Mouse (Mus musculus) cerebral cortex, adult 2 months (tissue): Measurements from ENCODE around the gene Fabp1.

Experiments used
- WGBS: fragments of 180-500 bp; shearing (Covaris S2); methylation state at CpG from one replicate; pipeline ENCODE4 v1.1.7; 2018; 5-methylcytosine and 5-hydroxymethylcytosine counted together

The Fabp1 gene

GRCm38 (mm10) chr6:71199612-71200011, at the start of gene Fabp1:
TSS of gene Fabp1 (plus strand) at chr6:71199827.
- 85% methylated on average over 4 of the region's 4 CpGs for WGBS

GRCm38 (mm10) chr6:71151098-71151497, 48.5 kb upstream of the Fabp1 start:
- 60% methylated on average over 10 of the region's 10 CpGs for WGBS

- WGBS = 82% methylated on average over 4 of the region's 4 CpGs
Measured at GRCm38 (mm10) chr6:71153486-71153885, 46.1 kb upstream of the Fabp1 start.

- WGBS = 88% methylated on average over 6 of the region's 6 CpGs
Measured at GRCm38 (mm10) chr6:71154861-71155260, 44.8 kb upstream of the Fabp1 start.

- WGBS = 75% methylated on average over 5 of the region's 5 CpGs
Measured at GRCm38 (mm10) chr6:71156674-71157326, 42.8 kb upstream of the Fabp1 start.

GRCm38 (mm10) chr6:71161290-71161689, 38.3 kb upstream of the Fabp1 start:
- WGBS = 58% methylated on average over 7 of the region's 7 CpGs

- WGBS = 60% methylated on average over 4 of the region's 4 CpGs
Measured at GRCm38 (mm10) chr6:71162269-71162668, 37.4 kb upstream of the Fabp1 start.

- WGBS = 76% methylated on average over 6 of the region's 6 CpGs
Measured at GRCm38 (mm10) chr6:71164394-71164793, 35.2 kb upstream of the Fabp1 start.

GRCm38 (mm10) chr6:71166551-71167169, 33.0 kb upstream of the Fabp1 start:
- WGBS = 32% methylated on average over 6 of the region's 6 CpGs

- WGBS = 91% methylated on average over 10 of the region's 10 CpGs
Measured at GRCm38 (mm10) chr6:71172812-71173580, 26.6 kb upstream of the Fabp1 start.

GRCm38 (mm10) chr6:71180596-71180995, 19.0 kb upstream of the Fabp1 start:
- 100% methylated on average over 1 of the region's 1 CpGs for WGBS

- WGBS = 86% methylated on average over 7 of the region's 7 CpGs
Measured at GRCm38 (mm10) chr6:71184941-71185604, 14.6 kb upstream of the Fabp1 start.

- 75% methylated on average over 1 of the region's 1 CpGs for WGBS
Measured at GRCm38 (mm10) chr6:71189578-71189977, 10.0 kb upstream of the Fabp1 start.

- 94% methylated on average over 2 of the region's 2 CpGs for WGBS
Measured at GRCm38 (mm10) chr6:71190501-71190900, 9.1 kb upstream of the Fabp1 start.

- WGBS = 77% methylated on average over 6 of the region's 6 CpGs
Measured at GRCm38 (mm10) chr6:71193151-71193740, 6.4 kb upstream of the Fabp1 start.

- WGBS = 87% methylated on average over 13 of the region's 13 CpGs
Measured at GRCm38 (mm10) chr6:71197636-71198535, 1.7 kb upstream of the Fabp1 start.

GRCm38 (mm10) chr6:71201925-71202324, 2.3 kb downstream of the Fabp1 start:
- WGBS = 68% methylated on average over 5 of the region's 5 CpGs

GRCm38 (mm10) chr6:71203674-71204073, 4.0 kb downstream of the Fabp1 start:
- 89% methylated on average over 5 of the region's 5 CpGs for WGBS

- 93% methylated on average over 8 of the region's 8 CpGs for WGBS
Measured at GRCm38 (mm10) chr6:71204166-71204565, 4.5 kb downstream of the Fabp1 start.

GRCm38 (mm10) chr6:71208691-71209090, 9.1 kb downstream of the Fabp1 start:
- 84% methylated on average over 2 of the region's 2 CpGs for WGBS

- 51% methylated on average over 7 of the region's 7 CpGs for WGBS
Measured at GRCm38 (mm10) chr6:71211917-71212316, 12.3 kb downstream of the Fabp1 start.
